Mouse (Mus musculus) hindbrain, embryonic 14.5 days (tissue): ENCODE measurements around the gene Eif5. TPM values are rescaled to one million over a fixed set of nuclear protein-coding genes. Genes with fewer than 3 reads are reported as not detected.

Source experiments
- ATAC-seq: fragments of 200-750 bp; cut with Nextera tagmentation; 2 replicates; pipeline ENCODE4 v1.8.0; 2017; ENCODE audit warnings: moderate number of reproducible peaks, mild to moderate bottlenecking, moderate TSS enrichment, moderate library complexity; ENCODE audit not compliant: low FRiP score
- DNase-seq: peaks from one replicate; pipeline ENCODE4 v3.0.0-alpha.2; 2015; ENCODE audit warnings: low spot score
- H3K27ac ChIP-seq: fragments of 300-500 bp; sonication (generic); 2 replicates; pipeline ENCODE4 v1.5.1; 2014; ENCODE audit warnings: mild to moderate bottlenecking, moderate library complexity
- H3K27me3 ChIP-seq: fragments of 300-500 bp; sonication (generic); 2 replicates; pipeline ENCODE4 v1.6.1; 2014; ENCODE audit warnings: mild to moderate bottlenecking, low read length, mixed read lengths; ENCODE audit not compliant: control insufficient read depth, insufficient read depth
- H3K36me3 ChIP-seq: fragments of 300-500 bp; sonication (generic); replicated peaks from 2 replicates; pipeline ENCODE4 v1.6.1; 2014; ENCODE audit not compliant: control insufficient read depth, insufficient read depth
- H3K4me1 ChIP-seq: fragments of 300-500 bp; sonication (generic); replicated peaks from 2 replicates; pipeline ENCODE4 v1.6.1; 2014; ENCODE audit warnings: antibody characterized with exemption, low read length, mixed read lengths; ENCODE audit not compliant: control insufficient read depth, insufficient read depth
- H3K4me2 ChIP-seq: fragments of 300-500 bp; sonication (generic); replicated peaks from 2 replicates; pipeline ENCODE4 v1.6.1; 2014; ENCODE audit warnings: mild to moderate bottlenecking, moderate library complexity
- H3K4me3 ChIP-seq: fragments of 300-500 bp; sonication (generic); replicated peaks from 2 replicates; pipeline ENCODE4 v1.5.1; 2014; ENCODE audit warnings: mild to moderate bottlenecking, low read length
- H3K9ac ChIP-seq: fragments of 300-500 bp; sonication (generic); 2 replicates; pipeline ENCODE4 v1.6.1; 2014
- H3K9me3 ChIP-seq: fragments of 300-500 bp; sonication (generic); 2 replicates; pipeline ENCODE4 v1.6.1; 2016; ENCODE audit warnings: low read length; ENCODE audit not compliant: control insufficient read depth
- WGBS: fragments of 180-500 bp; shearing (Covaris S2); extraction: QIAGEN DNeasy Blood & Tissue Kit; methylation state at CpG from one replicate; pipeline ENCODE4 v1.1.7; 2014; 5-methylcytosine and 5-hydroxymethylcytosine counted together
- polyA plus RNA-seq: library from polyadenylated mRNA; unstranded; fragments of >200 nt; fragmentation: Nextera tagmentation; extraction: Ambion mirVana; gene quantifications from 2 replicates; pipeline ENCODE4 v1.2.1, GENCODE M21; 2014

The Eif5 gene
- polyA plus RNA-seq, 1 experiment from 2014 or later, result 543 TPM

- H3K9ac ChIP-seq, result no peak overlapping the region
- no peaks in the 10 kb centered on the region for H3K27me3 ChIP-seq
- no peaks in the 10 kb centered on the region for H3K9me3 ChIP-seq
- no peak overlapping the region for H3K4me3 ChIP-seq
- H3K4me2 ChIP-seq, result no peak overlapping the region
- DNase-seq, result no peak
- H3K27ac ChIP-seq, result no peak overlapping the region
- no peaks in the 10 kb centered on the region for H3K4me1 ChIP-seq
- no peaks in the 10 kb centered on the region for H3K36me3 ChIP-seq
- WGBS, result 88% methylated on average over 5 of the region's 5 CpGs
- ATAC-seq, result no peak
These were observed 27.5 kb downstream of the Eif5 start for GRCm38 (mm10) chr12:111565363-111565762.

GRCm38 (mm10) chr12:111568836-111569235, 31.0 kb downstream of the Eif5 start:
- WGBS, result 64% methylated on average over 11 of the region's 11 CpGs

GRCm38 (mm10) chr12:111572406-111572805, 34.6 kb downstream of the Eif5 start:
- Histone ChIP-seq H3K36me3 (peaks cover 3% of the 10 kb centered on the region; the same call in 1 of the 2 replicates), H3K4me3 (no peak overlapping the region), H3K9ac (no peak overlapping the region), H3K4me2 (peak overlapping the region; percentile 96; the same call in 1 of the 2 replicates), H3K4me1 (peaks cover 29% of the 10 kb centered on the region), H3K27me3 (no peaks in the 10 kb centered on the region), H3K9me3 (no peaks in the 10 kb centered on the region), H3K27ac (no peak overlapping the region)
- ATAC-seq (no peak), DNase-seq (no peak)
- 81% methylated on average over 7 of the region's 7 CpGs for WGBS

More at GRCm38 (mm10) chr12:111568836-111569235, 31.0 kb downstream of the Eif5 start:
- no peak for DNase-seq
- Histone ChIP-seq H3K27me3 (no peaks in the 10 kb centered on the region), H3K4me2 (no peak overlapping the region), H3K27ac (no peak overlapping the region), H3K4me3 (no peak overlapping the region), H3K9me3 (no peaks in the 10 kb centered on the region), H3K36me3 (peaks cover 3% of the 10 kb centered on the region; the same call in 1 of the 2 replicates), H3K9ac (no peak overlapping the region), H3K4me1 (peaks cover 15% of the 10 kb centered on the region)
- no peak for ATAC-seq

- H3K9ac ChIP-seq, result peak overlapping the region; percentile 99
- DNase-seq (no peak), ATAC-seq (no peak)
- H3K4me1 ChIP-seq, result peaks cover 29% of the 10 kb centered on the region
- peaks cover 3% of the 10 kb centered on the region; the same call in 1 of the 2 replicates for H3K36me3 ChIP-seq
- no peaks in the 10 kb centered on the region for H3K27me3 ChIP-seq
- no peaks in the 10 kb centered on the region for H3K9me3 ChIP-seq
- 30% methylated on average over 6 of the region's 6 CpGs for WGBS
- peak overlapping the region; percentile 100 for H3K4me3 ChIP-seq
- peak overlapping the region; percentile 98 for H3K27ac ChIP-seq
- peak overlapping the region; percentile 96 for H3K4me2 ChIP-seq
These were observed 35.5 kb downstream of the Eif5 start for GRCm38 (mm10) chr12:111573315-111573714.

GRCm38 (mm10) chr12:111574074-111574886, 36.5 kb downstream of the Eif5 start, which contains the start of gene Mark3:
Gene Mark3 (plus strand): TSS chr12:111574523.
- Histone ChIP-seq H3K4me1 (peaks cover 29% of the 10 kb centered on the region), H3K4me3 (peak within 1 kb of the TSS; percentile 100), H3K36me3 (peaks cover 3% of the 10 kb centered on the region; the same call in 1 of the 2 replicates), H3K4me2 (peak within 1 kb of the TSS; percentile 96), H3K9ac (peak within 1 kb of the TSS; percentile 99), H3K27ac (peak within 1 kb of the TSS; percentile 98), H3K27me3 (no peaks in the 10 kb centered on the region), H3K9me3 (no peaks in the 10 kb centered on the region)
- WGBS, result under 1% methylated on average over 58 of the region's 75 CpGs
- ATAC-seq (peak; percentile 98), DNase-seq (peak; percentile 98)

- Histone ChIP-seq H3K4me3 (peak overlapping the region; percentile 100), H3K36me3 (peaks cover 3% of the 10 kb centered on the region; the same call in 1 of the 2 replicates), H3K4me1 (peaks cover 29% of the 10 kb centered on the region), H3K4me2 (peak overlapping the region; percentile 96), H3K27ac (peak overlapping the region; percentile 98), H3K9me3 (no peaks in the 10 kb centered on the region), H3K9ac (peak overlapping the region; percentile 99), H3K27me3 (no peaks in the 10 kb centered on the region)
- ATAC-seq, result peak; percentile 26
- WGBS, result under 1% methylated on average over 58 of the region's 58 CpGs
- peak; percentile 25 for DNase-seq
These were observed 37.3 kb downstream of the Eif5 start for GRCm38 (mm10) chr12:111574887-111575838.

- Histone ChIP-seq H3K4me2 (no peak overlapping the region), H3K4me1 (0 out of 2 replicates have a peak, but pooled peaks cover 4% of the 10 kb centered on the region), H3K4me3 (no peak overlapping the region), H3K27ac (no peak overlapping the region), H3K9ac (no peak overlapping the region), H3K27me3 (no peaks in the 10 kb centered on the region), H3K36me3 (no peaks in the 10 kb centered on the region), H3K9me3 (no peaks in the 10 kb centered on the region)
- ATAC-seq, result no peak
- no peak for DNase-seq
- 96% methylated on average over 1 of the region's 1 CpGs for WGBS
These were observed 45.2 kb downstream of the Eif5 start for GRCm38 (mm10) chr12:111583058-111583457.

GRCm38 (mm10) chr12:111584401-111584800, 46.6 kb downstream of the Eif5 start:
- H3K36me3 ChIP-seq, result no peaks in the 10 kb centered on the region
- ATAC-seq, result no peak
- H3K4me2 ChIP-seq, result no peak overlapping the region
- H3K4me1 ChIP-seq, result peaks cover 11% of the 10 kb centered on the region
- WGBS, result 95% methylated on average over 1 of the region's 1 CpGs
- DNase-seq, result no peak
- no peak overlapping the region for H3K4me3 ChIP-seq
- no peaks in the 10 kb centered on the region for H3K9me3 ChIP-seq
- H3K27me3 ChIP-seq, result no peaks in the 10 kb centered on the region
- no peak overlapping the region for H3K9ac ChIP-seq
- no peak overlapping the region for H3K27ac ChIP-seq

GRCm38 (mm10) chr12:111587252-111587651, 49.4 kb downstream of the Eif5 start:
- Histone ChIP-seq H3K4me2 (no peak overlapping the region), H3K27me3 (no peaks in the 10 kb centered on the region)
- no peak for ATAC-seq

More at GRCm38 (mm10) chr12:111587252-111587651, 49.4 kb downstream of the Eif5 start:
- Histone ChIP-seq H3K9me3 (no peaks in the 10 kb centered on the region), H3K27ac (no peak overlapping the region), H3K36me3 (no peaks in the 10 kb centered on the region), H3K4me1 (peaks cover 11% of the 10 kb centered on the region), H3K4me3 (no peak overlapping the region), H3K9ac (no peak overlapping the region)
- WGBS, result 89% methylated on average over 12 of the region's 12 CpGs
- no peak for DNase-seq
